Mouse (Mus musculus) embryonic facial prominence, embryonic 15.5 days (tissue): ENCODE measurements at regions not wholly inside any gene's neighbourhood (a gene's known extent, or its start where the extent isn't known, plus 50 kb on each side); places are given as distances from the start of the nearest gene placed in this dataset.

Experiments used
- ATAC-seq: fragments of 200-750 bp; cut with Nextera tagmentation; 2 replicates; pipeline ENCODE4 v1.8.0; 2017; ENCODE audit warnings: low read depth, moderate TSS enrichment; ENCODE audit not compliant: insufficient number of reproducible peaks, low FRiP score, low TSS enrichment
- H3K27ac ChIP-seq: fragments of 300-500 bp; sonication (generic); replicated peaks from 2 replicates; pipeline ENCODE4 v1.5.1; 2015; ENCODE audit warnings: mild to moderate bottlenecking, inconsistent platforms
- H3K27me3 ChIP-seq: fragments of 300-500 bp; sonication (generic); 2 replicates; pipeline ENCODE4 v1.6.1; 2015; ENCODE audit warnings: inconsistent platforms
- H3K36me3 ChIP-seq: fragments of 300-500 bp; sonication (generic); 2 replicates; pipeline ENCODE4 v1.6.1; 2015; ENCODE audit warnings: mild to moderate bottlenecking, inconsistent platforms
- H3K4me1 ChIP-seq: fragments of 300-500 bp; sonication (generic); 2 replicates; pipeline ENCODE4 v1.6.1; 2015; ENCODE audit warnings: inconsistent platforms
- H3K4me2 ChIP-seq: fragments of 300-500 bp; sonication (generic); replicated peaks from 2 replicates; pipeline ENCODE4 v1.6.1; 2015; ENCODE audit warnings: mild to moderate bottlenecking, inconsistent platforms
- H3K4me3 ChIP-seq: fragments of 300-500 bp; sonication (generic); replicated peaks from 2 replicates; pipeline ENCODE4 v1.5.1; 2015; ENCODE audit warnings: mild to moderate bottlenecking, inconsistent platforms
- H3K9ac ChIP-seq: fragments of 300-500 bp; sonication (generic); 2 replicates; pipeline ENCODE4 v1.6.1; 2015; ENCODE audit warnings: inconsistent platforms
- H3K9me3 ChIP-seq: fragments of 300-500 bp; sonication (generic); replicated peaks from 2 replicates; pipeline ENCODE4 v1.6.1; 2016; ENCODE audit warnings: inconsistent platforms
- WGBS: fragments of 180-500 bp; shearing (Covaris S2); methylation state at CpG from one replicate; pipeline ENCODE4 v1.1.7; 2015; 5-methylcytosine and 5-hydroxymethylcytosine counted together

- Histone ChIP-seq H3K4me1 (no peaks in the 10 kb centered on the region), H3K4me3 (no peak overlapping the region), H3K36me3 (no peaks in the 10 kb centered on the region), H3K27ac (no peak overlapping the region), H3K4me2 (no peak overlapping the region), H3K9ac (no peak overlapping the region), H3K9me3 (no peaks in the 10 kb centered on the region), H3K27me3 (no peaks in the 10 kb centered on the region)
- 24% methylated on average over 2 of the region's 2 CpGs for WGBS
- no peak; the same call in 1 of the 2 replicates for ATAC-seq
Measured at GRCm38 (mm10) chr3:5077956-5078355, 672.6 kb upstream of the Gm8797 start.

GRCm38 (mm10) chr3:5086721-5087120 lies 663.9 kb upstream of the Gm8797 start:
- Histone ChIP-seq H3K4me1 (no peaks in the 10 kb centered on the region), H3K9ac (no peak overlapping the region), H3K27ac (no peak overlapping the region), H3K4me3 (no peak overlapping the region), H3K9me3 (no peaks in the 10 kb centered on the region), H3K36me3 (no peaks in the 10 kb centered on the region), H3K4me2 (no peak overlapping the region), H3K27me3 (no peaks in the 10 kb centered on the region)
- no peak for ATAC-seq

GRCm38 (mm10) chr3:5088867-5089266 lies 661.7 kb upstream of the Gm8797 start:
- Histone ChIP-seq H3K9me3 (no peaks in the 10 kb centered on the region), H3K4me3 (no peak overlapping the region), H3K27me3 (no peaks in the 10 kb centered on the region), H3K4me2 (no peak overlapping the region), H3K36me3 (no peaks in the 10 kb centered on the region), H3K4me1 (no peaks in the 10 kb centered on the region), H3K9ac (no peak overlapping the region), H3K27ac (no peak overlapping the region)
- WGBS = 38% methylated on average over 1 of the region's 1 CpGs
- peak; percentile 19; the same call in 1 of the 2 replicates for ATAC-seq

- Histone ChIP-seq H3K27me3 (no peaks in the 10 kb centered on the region), H3K9me3 (no peaks in the 10 kb centered on the region), H3K4me1 (no peaks in the 10 kb centered on the region), H3K9ac (no peak overlapping the region), H3K4me2 (no peak overlapping the region), H3K27ac (peak overlapping the region; percentile 79), H3K36me3 (no peaks in the 10 kb centered on the region), H3K4me3 (no peak overlapping the region)
- ATAC-seq = no peak; the same call in 1 of the 2 replicates
- WGBS = 57% methylated on average over 4 of the region's 4 CpGs
Measured at GRCm38 (mm10) chr3:5089393-5090010, 661.1 kb upstream of the Gm8797 start.

GRCm38 (mm10) chr3:5090108-5090869 lies 660.3 kb upstream of the Gm8797 start:
- Histone ChIP-seq H3K36me3 (no peaks in the 10 kb centered on the region), H3K4me2 (peak overlapping the region; percentile 34), H3K9ac (no peak overlapping the region), H3K4me3 (peak overlapping the region; percentile 26), H3K27ac (0 out of 2 replicates have a peak overlapping the region, but pooled peaks have one; percentile 79), H3K27me3 (no peaks in the 10 kb centered on the region), H3K4me1 (no peaks in the 10 kb centered on the region), H3K9me3 (no peaks in the 10 kb centered on the region)
- 48% methylated on average over 13 of the region's 13 CpGs for WGBS
- ATAC-seq = peak; percentile 43; the same call in 1 of the 2 replicates

GRCm38 (mm10) chr3:5090987-5091386 lies 659.6 kb upstream of the Gm8797 start:
- no peak overlapping the region for H3K4me2 ChIP-seq
- H3K4me3 ChIP-seq = no peak overlapping the region
- no peak overlapping the region for H3K27ac ChIP-seq
- no peak overlapping the region for H3K9ac ChIP-seq
- no peaks in the 10 kb centered on the region for H3K36me3 ChIP-seq
- no peaks in the 10 kb centered on the region for H3K27me3 ChIP-seq
- no peak for ATAC-seq
- H3K9me3 ChIP-seq = no peaks in the 10 kb centered on the region
- no peaks in the 10 kb centered on the region for H3K4me1 ChIP-seq
